Mouse (Mus musculus) heart, postnatal 0 days (tissue): ENCODE results near the gene Ndufa4l2. TPM values are rescaled to one million over a fixed set of nuclear protein-coding genes. Genes with fewer than 3 reads are reported as not detected.

Source experiments
- ATAC-seq: fragments of 200-750 bp; cut with Nextera tagmentation; 2 replicates; pipeline ENCODE4 v1.8.0; 2017; ENCODE audit warnings: low read depth, moderate number of reproducible peaks, moderate library complexity; ENCODE audit not compliant: insufficient read depth
- DNase-seq: peaks from one replicate; pipeline ENCODE4 v3.0.0-alpha.2; 2016; ENCODE audit warnings: low spot score
- H3K27ac ChIP-seq: fragments of 300-500 bp; sonication (generic); 2 replicates; pipeline ENCODE4 v1.5.1; 2014; ENCODE audit warnings: low read depth, mild to moderate bottlenecking
- H3K27me3 ChIP-seq: fragments of 300-500 bp; sonication (generic); 2 replicates; pipeline ENCODE4 v1.6.1; 2014; ENCODE audit warnings: low read length, mixed read lengths; ENCODE audit not compliant: control insufficient read depth, insufficient read depth
- H3K36me3 ChIP-seq: fragments of 300-500 bp; sonication (generic); replicated peaks from 2 replicates; pipeline ENCODE4 v1.6.1; 2014; ENCODE audit warnings: low read length, mixed read lengths; ENCODE audit not compliant: control insufficient read depth, insufficient read depth
- H3K4me1 ChIP-seq: fragments of 300-500 bp; sonication (generic); 2 replicates; pipeline ENCODE4 v1.6.1; 2014; ENCODE audit warnings: antibody characterized with exemption; ENCODE audit not compliant: control insufficient read depth, insufficient read depth
- H3K4me2 ChIP-seq: fragments of 300-500 bp; sonication (generic); 2 replicates; pipeline ENCODE4 v1.6.1; 2014; ENCODE audit warnings: low read depth, mild to moderate bottlenecking, low read length, moderate library complexity
- H3K4me3 ChIP-seq: fragments of 300-500 bp; sonication (generic); 2 replicates; pipeline ENCODE4 v1.5.1; 2014; ENCODE audit warnings: low read depth, low read length
- H3K9ac ChIP-seq: fragments of 300-500 bp; sonication (generic); replicated peaks from 2 replicates; pipeline ENCODE4 v1.6.1; 2014; ENCODE audit warnings: low read depth, low read length, mixed read lengths
- H3K9me3 ChIP-seq: fragments of 300-500 bp; sonication (generic); replicated peaks from 2 replicates; pipeline ENCODE4 v1.6.1; 2016; ENCODE audit warnings: low read length; ENCODE audit not compliant: control insufficient read depth
- CTCF ChIP-seq: IDR thresholded peaks from 2 replicates; pipeline ENCODE4 v1.5.1; 2016; ENCODE audit warnings: antibody characterized with exemption, control low read depth, low read depth
- EP300 ChIP-seq: IDR thresholded peaks from 2 replicates; pipeline ENCODE4 v1.6.1; 2016; ENCODE audit warnings: antibody characterized with exemption, low read depth
- WGBS: fragments of 180-500 bp; shearing (Covaris S2); extraction: QIAGEN DNeasy Blood & Tissue Kit; methylation state at CpG from one replicate; pipeline ENCODE4 v1.1.7; 2014; 5-methylcytosine and 5-hydroxymethylcytosine counted together
- polyA plus RNA-seq: library from polyadenylated mRNA; unstranded; fragments of >200 nt; fragmentation: Nextera tagmentation; extraction: Ambion mirVana; gene quantifications from 2 replicates; pipeline ENCODE4 v1.2.1, GENCODE M21; 2015
- total RNA-seq: library from RNA; depleted of rRNA; stranded (reverse); fragments of >200 nt; gene quantifications from 2 replicates; pipeline ENCODE4 v1.2.3, GENCODE M21; 2014; ENCODE audit warnings: low replicate concordance

The Ndufa4l2 gene
- total and polyA plus RNA-seq, 2 experiments from 2014 or later, result 46.4 to 68.3 TPM

- no peak overlapping the region for H3K27ac ChIP-seq
These were observed 562 bp upstream of the Ndufa4l2 start for GRCm38 (mm10) chr10:127514111-127514698.

GRCm38 (mm10) chr10:127515271-127515982, 660 bp downstream of the Ndufa4l2 start:
- no peak for TF ChIP-seq CTCF
- TF ChIP-seq EP300, result no peak
- H3K9me3 ChIP-seq, result no peaks in the 10 kb centered on the region
- H3K27ac ChIP-seq, result peak overlapping the region; percentile 63
- H3K27me3 ChIP-seq, result peaks cover 37% of the 10 kb centered on the region
- no peak for ATAC-seq
- H3K36me3 ChIP-seq, result peaks cover 27% of the 10 kb centered on the region
- H3K9ac ChIP-seq, result 0 out of 2 replicates have a peak overlapping the region, but pooled peaks have one; percentile 17
- peaks cover 32% of the 10 kb centered on the region for H3K4me1 ChIP-seq
- no peak for DNase-seq
- WGBS, result 43% methylated on average over 9 of the region's 9 CpGs
- H3K4me3 ChIP-seq, result peak overlapping the region; percentile 28
- peak overlapping the region; percentile 48 for H3K4me2 ChIP-seq

More at GRCm38 (mm10) chr10:127514111-127514698, 562 bp upstream of the Ndufa4l2 start:
- Histone ChIP-seq H3K27me3 (peaks cover 50% of the 10 kb centered on the region), H3K9ac (no peak overlapping the region), H3K4me1 (peaks cover 33% of the 10 kb centered on the region), H3K9me3 (no peaks in the 10 kb centered on the region), H3K4me2 (peak overlapping the region; percentile 65; the same call in 1 of the 2 replicates), H3K36me3 (peaks cover 17% of the 10 kb centered on the region), H3K4me3 (peak overlapping the region; percentile 28; the same call in 1 of the 2 replicates)
- ATAC-seq, result no peak
- DNase-seq, result no peak
- 28% methylated on average over 13 of the region's 13 CpGs for whole genome bisulfite sequencing
- TF ChIP-seq CTCF, result no peak
- TF ChIP-seq EP300, result no peak

GRCm38 (mm10) chr10:127515983-127516459, 1.3 kb downstream of the Ndufa4l2 start:
- peak overlapping the region; percentile 63 for H3K27ac ChIP-seq
- ATAC-seq, result no peak
- H3K36me3 ChIP-seq, result peaks cover 30% of the 10 kb centered on the region
- H3K9ac ChIP-seq, result peak overlapping the region; percentile 28; the same call in 1 of the 2 replicates
- no peak for TF ChIP-seq EP300
- no peak for TF ChIP-seq CTCF
- 37% methylated on average over 8 of the region's 8 CpGs for WGBS
- peaks cover 32% of the 10 kb centered on the region for H3K4me1 ChIP-seq
- peak overlapping the region; percentile 48 for H3K4me2 ChIP-seq
- H3K9me3 ChIP-seq, result no peaks in the 10 kb centered on the region
- peaks cover 32% of the 10 kb centered on the region for H3K27me3 ChIP-seq
- peak overlapping the region; percentile 28 for H3K4me3 ChIP-seq
- no peak for DNase-seq

GRCm38 (mm10) chr10:127516576-127517260, 2.0 kb downstream of the Ndufa4l2 start:
- TF ChIP-seq CTCF (no peak), EP300 (no peak)
- Histone ChIP-seq H3K27me3 (peaks cover 25% of the 10 kb centered on the region), H3K36me3 (peaks cover 30% of the 10 kb centered on the region), H3K4me3 (peak overlapping the region; percentile 14), H3K9ac (peak overlapping the region; percentile 28; the same call in 1 of the 2 replicates), H3K9me3 (no peaks in the 10 kb centered on the region), H3K4me2 (peak overlapping the region; percentile 48), H3K4me1 (peaks cover 32% of the 10 kb centered on the region), H3K27ac (peak overlapping the region; percentile 63)
- ATAC-seq (peak; percentile 42), DNase-seq (peak; percentile 44)
- 12% methylated on average over 26 of the region's 30 CpGs for WGBS

GRCm38 (mm10) chr10:127517941-127518340, 3.2 kb downstream of the Ndufa4l2 start:
- ATAC-seq (no peak), DNase-seq (no peak)
- H3K36me3 ChIP-seq, result peaks cover 30% of the 10 kb centered on the region
- no peak overlapping the region for H3K9ac ChIP-seq
- H3K27me3 ChIP-seq, result peaks cover 14% of the 10 kb centered on the region; the same call in 1 of the 2 replicates
- H3K4me3 ChIP-seq, result no peak overlapping the region
- H3K9me3 ChIP-seq, result no peaks in the 10 kb centered on the region
- 94% methylated on average over 22 of the region's 22 CpGs for WGBS
- TF ChIP-seq EP300, result no peak
- TF ChIP-seq CTCF, result no peak
- H3K4me2 ChIP-seq, result no peak overlapping the region
- H3K4me1 ChIP-seq, result peaks cover 32% of the 10 kb centered on the region
- no peak overlapping the region for H3K27ac ChIP-seq
